Mouse (Mus musculus): ENCODE data around the gene Coa4.
"Not testable (repeated sequence)": the region's sequence is repeated elsewhere in the genome, so short reads cannot be mapped to it uniquely, and the experiment has no call there.

Gene Coa4

GRCm38 (mm10) chr7:100506494-100506893 lies 30.4 kb upstream of the Coa4 start:
- DNase-seq = no peak

- no peak for DNase-seq
Observed at GRCm38 (mm10) chr7:100508670-100509069, 28.2 kb upstream of the Coa4 start.

- no peak for DNase-seq
Observed at GRCm38 (mm10) chr7:100511602-100512001, 25.3 kb upstream of the Coa4 start.

- DNase-seq = no peak
Observed at GRCm38 (mm10) chr7:100514573-100514972, 22.3 kb upstream of the Coa4 start, which contains the start of gene Dnajb13. Gene Dnajb13, minus strand, starts transcription at chr7:100514960.

GRCm38 (mm10) chr7:100520204-100520603 lies 16.7 kb upstream of the Coa4 start:
- no peak for DNase-seq

GRCm38 (mm10) chr7:100520663-100521285 lies 16.1 kb upstream of the Coa4 start:
- DNase-seq = peak; percentile 69

GRCm38 (mm10) chr7:100522222-100522621 lies 14.6 kb upstream of the Coa4 start:
- no peak for DNase-seq

- no peak for DNase-seq
Observed at GRCm38 (mm10) chr7:100524669-100525068, 12.2 kb upstream of the Coa4 start.

- no peak for DNase-seq
Observed at GRCm38 (mm10) chr7:100530766-100531165, 6.1 kb upstream of the Coa4 start.

GRCm38 (mm10) chr7:100533503-100533902 lies 3.4 kb upstream of the Coa4 start:
- no peak for DNase-seq

- no peak for DNase-seq
Observed at GRCm38 (mm10) chr7:100534216-100534615, 2.7 kb upstream of the Coa4 start.

GRCm38 (mm10) chr7:100535831-100536230 lies 1.0 kb upstream of the Coa4 start:
- DNase-seq = no peak

GRCm38 (mm10) chr7:100537519-100537902 lies 640 bp downstream of the Coa4 start:
- no peak for DNase-seq

- DNase-seq = no peak
Observed at GRCm38 (mm10) chr7:100539516-100539915, 2.6 kb downstream of the Coa4 start.

- DNase-seq = no peak
Observed at GRCm38 (mm10) chr7:100544437-100544836, 7.6 kb downstream of the Coa4 start.

- DNase-seq = no peak
Observed at GRCm38 (mm10) chr7:100547631-100548030, 10.8 kb downstream of the Coa4 start.

- no peak for DNase-seq
Observed at GRCm38 (mm10) chr7:100549796-100550195, 12.9 kb downstream of the Coa4 start.

- DNase-seq = peak; percentile 42
Observed at GRCm38 (mm10) chr7:100550338-100551007, 13.6 kb downstream of the Coa4 start.

- no peak for DNase-seq
Observed at GRCm38 (mm10) chr7:100554939-100555338, 18.1 kb downstream of the Coa4 start.

- DNase-seq = peak; percentile 31
Observed at GRCm38 (mm10) chr7:100555431-100555951, 18.6 kb downstream of the Coa4 start.

- DNase-seq = no peak
Observed at GRCm38 (mm10) chr7:100557241-100557640, 20.4 kb downstream of the Coa4 start.

GRCm38 (mm10) chr7:100559331-100559730 lies 22.5 kb downstream of the Coa4 start:
- no peak for DNase-seq

- DNase-seq = no peak
Observed at GRCm38 (mm10) chr7:100561861-100562587, 25.2 kb downstream of the Coa4 start.

- DNase-seq = not testable (repeated sequence)
Observed at GRCm38 (mm10) chr7:100567238-100567637, 30.4 kb downstream of the Coa4 start.
